Mouse (Mus musculus): ENCODE data around the gene Kcna10. TPM values are rescaled to one million over a fixed set of nuclear protein-coding genes. Genes with fewer than 3 reads are reported as not detected.

Gene Kcna10
- polyA plus RNA-seq, 1 experiment from 2014 or later: not detected

- peaks cover 0 to 8% of the 10 kb centered on the region in 2 experiments; a peak in 2 of 4 replicates for H3K4me1 ChIP-seq (ENCODE audit: control insufficient read depth in 2 of 2, insufficient read depth in 2 of 2, low read length in 2 of 2)
- no peak for ATAC-seq (ENCODE audit: insufficient number of reproducible peaks, insufficient read depth, low FRiP score, low read depth)
- no peaks in the 10 kb centered on the region for H3K36me3 ChIP-seq (ENCODE audit: control insufficient read depth, insufficient read depth, low read length)
- peaks cover 12% of the 10 kb centered on the region; the same call in 1 of the 2 replicates for H3K27me3 ChIP-seq (ENCODE audit: control insufficient read depth, insufficient read depth, low read length)
- no peak overlapping the region for H3K4me2 ChIP-seq (ENCODE audit: low read length)
- no peak overlapping the region for H3K27ac ChIP-seq (replicated peaks in 1 of 2; ENCODE audit: control insufficient read depth in 1 of 2, insufficient read depth in 1 of 2, low read depth in 2 of 2, low read length in 2 of 2)
- no peaks in the 10 kb centered on the region for H3K9me3 ChIP-seq (ENCODE audit: control insufficient read depth, low read length)
- H3K9ac ChIP-seq (ENCODE audit: low read length): no peak overlapping the region
- H3K4me3 ChIP-seq (ENCODE audit: control insufficient read depth in 1 of 2, insufficient read depth in 1 of 2, low read depth in 1 of 2, low read length in 2 of 2): no peak overlapping the region
- WGBS: 74% methylated on average over 4 of the region's 4 CpGs
These were observed 48.3 kb downstream of the Kcna10 start for GRCm38 (mm10) chr3:107231202-107231601.

DNA sequence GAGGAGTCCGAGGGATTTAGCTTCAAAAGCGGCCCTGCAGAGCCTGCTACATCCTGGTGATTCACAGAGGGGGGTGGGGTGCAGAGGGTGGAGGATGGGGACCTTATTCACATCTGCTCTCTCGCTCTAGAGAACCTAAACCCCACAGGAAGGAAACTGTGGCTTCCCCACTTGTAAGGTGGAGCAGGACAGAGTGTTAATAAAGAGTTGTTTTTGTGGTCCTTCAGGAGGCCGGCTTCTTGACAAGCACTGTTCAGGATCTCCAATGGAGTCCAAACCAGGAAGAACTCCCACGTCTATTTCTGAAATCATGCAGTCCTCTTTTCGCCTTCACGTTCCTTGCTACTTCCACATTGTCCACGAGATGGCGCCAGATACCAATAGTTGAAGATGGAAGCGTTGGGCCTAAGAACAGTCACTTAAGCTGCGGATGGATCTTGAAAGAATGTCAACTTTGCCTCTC lies 50.5 kb downstream of the Kcna10 start:
- H3K27me3 ChIP-seq (ENCODE audit: control insufficient read depth, insufficient read depth, low read length): peaks cover 12% of the 10 kb centered on the region; the same call in 1 of the 2 replicates
- no peak for ATAC-seq (ENCODE audit: insufficient number of reproducible peaks, insufficient read depth, low FRiP score, low read depth)
- no peak overlapping the region for H3K27ac ChIP-seq (replicated peaks in 1 of 2; ENCODE audit: control insufficient read depth in 1 of 2, insufficient read depth in 1 of 2, low read depth in 2 of 2, low read length in 2 of 2)
- H3K9ac ChIP-seq (ENCODE audit: low read length): no peak overlapping the region
- no peaks in the 10 kb centered on the region for H3K36me3 ChIP-seq (ENCODE audit: control insufficient read depth, insufficient read depth, low read length)
- no peak overlapping the region for H3K4me3 ChIP-seq (ENCODE audit: control insufficient read depth in 1 of 2, insufficient read depth in 1 of 2, low read depth in 1 of 2, low read length in 2 of 2)
- peaks cover 0 to 8% of the 10 kb centered on the region in 2 experiments; a peak in 2 of 4 replicates for H3K4me1 ChIP-seq (ENCODE audit: control insufficient read depth in 2 of 2, insufficient read depth in 2 of 2, low read length in 2 of 2)
- no peaks in the 10 kb centered on the region for H3K9me3 ChIP-seq (ENCODE audit: control insufficient read depth, low read length)
- 0 out of 2 replicates have a peak overlapping the region, but pooled peaks have one; percentile 24 for H3K4me2 ChIP-seq (ENCODE audit: low read length)
- WGBS: 6% methylated on average over 11 of the region's 11 CpGs

GRCm38 (mm10) chr3:107233945-107234344 lies 51.1 kb downstream of the Kcna10 start:
- no peak for ATAC-seq (ENCODE audit: insufficient number of reproducible peaks, insufficient read depth, low FRiP score, low read depth)
- 22% methylated on average over 2 of the region's 2 CpGs for WGBS
- H3K36me3 ChIP-seq (ENCODE audit: control insufficient read depth, insufficient read depth, low read length): no peaks in the 10 kb centered on the region
- H3K27me3 ChIP-seq (ENCODE audit: control insufficient read depth, insufficient read depth, low read length): peaks cover 12% of the 10 kb centered on the region; the same call in 1 of the 2 replicates
- H3K4me2 ChIP-seq (ENCODE audit: low read length): no peak overlapping the region
- no peaks in the 10 kb centered on the region for H3K9me3 ChIP-seq (ENCODE audit: control insufficient read depth, low read length)
- H3K27ac ChIP-seq (replicated peaks in 1 of 2; ENCODE audit: control insufficient read depth in 1 of 2, insufficient read depth in 1 of 2, low read depth in 2 of 2, low read length in 2 of 2): no peak overlapping the region
- peaks cover 0 to 8% of the 10 kb centered on the region in 2 experiments; a peak in 2 of 4 replicates for H3K4me1 ChIP-seq (ENCODE audit: control insufficient read depth in 2 of 2, insufficient read depth in 2 of 2, low read length in 2 of 2)
- no peak overlapping the region for H3K9ac ChIP-seq (ENCODE audit: low read length)
- no peak overlapping the region for H3K4me3 ChIP-seq (ENCODE audit: control insufficient read depth in 1 of 2, insufficient read depth in 1 of 2, low read depth in 1 of 2, low read length in 2 of 2)

GRCm38 (mm10) chr3:107238051-107238450 lies 55.2 kb downstream of the Kcna10 start:
- Histone ChIP-seq H3K27ac (replicated peaks in 1 of 2; ENCODE audit: control insufficient read depth in 1 of 2, insufficient read depth in 1 of 2, low read depth in 2 of 2, low read length in 2 of 2) (no peak overlapping the region), H3K27me3 (ENCODE audit: control insufficient read depth, insufficient read depth, low read length) (no peaks in the 10 kb centered on the region), H3K4me2 (ENCODE audit: low read length) (no peak overlapping the region), H3K4me3 (ENCODE audit: control insufficient read depth in 1 of 2, insufficient read depth in 1 of 2, low read depth in 1 of 2, low read length in 2 of 2) (no peak overlapping the region), H3K36me3 (ENCODE audit: control insufficient read depth, insufficient read depth, low read length) (no peaks in the 10 kb centered on the region), H3K4me1 (ENCODE audit: control insufficient read depth in 2 of 2, insufficient read depth in 2 of 2, low read length in 2 of 2) (no peaks in the 10 kb centered on the region), H3K9me3 (ENCODE audit: control insufficient read depth, low read length) (no peaks in the 10 kb centered on the region), H3K9ac (ENCODE audit: low read length) (no peak overlapping the region)
- ATAC-seq (ENCODE audit: insufficient number of reproducible peaks, insufficient read depth, low FRiP score, low read depth): no peak
- WGBS: 64% methylated on average over 2 of the region's 2 CpGs

- H3K27ac ChIP-seq (replicated peaks in 1 of 2; ENCODE audit: control insufficient read depth in 1 of 2, insufficient read depth in 1 of 2, low read depth in 2 of 2, low read length in 2 of 2): no peak overlapping the region
- no peak overlapping the region for H3K4me3 ChIP-seq (ENCODE audit: control insufficient read depth in 1 of 2, insufficient read depth in 1 of 2, low read depth in 1 of 2, low read length in 2 of 2)
- no peak overlapping the region for H3K9ac ChIP-seq (ENCODE audit: low read length)
- 86% methylated on average over 8 of the region's 8 CpGs for WGBS
- no peaks in the 10 kb centered on the region for H3K4me1 ChIP-seq (ENCODE audit: control insufficient read depth in 2 of 2, insufficient read depth in 2 of 2, low read length in 2 of 2)
- H3K4me2 ChIP-seq (ENCODE audit: low read length): no peak overlapping the region
- H3K36me3 ChIP-seq (ENCODE audit: control insufficient read depth, insufficient read depth, low read length): no peaks in the 10 kb centered on the region
- H3K27me3 ChIP-seq (ENCODE audit: control insufficient read depth, insufficient read depth, low read length): no peaks in the 10 kb centered on the region
- no peaks in the 10 kb centered on the region for H3K9me3 ChIP-seq (ENCODE audit: control insufficient read depth, low read length)
- no peak for ATAC-seq (ENCODE audit: insufficient number of reproducible peaks, insufficient read depth, low FRiP score, low read depth)
These were observed 55.7 kb downstream of the Kcna10 start for GRCm38 (mm10) chr3:107238471-107238980.

DNA sequence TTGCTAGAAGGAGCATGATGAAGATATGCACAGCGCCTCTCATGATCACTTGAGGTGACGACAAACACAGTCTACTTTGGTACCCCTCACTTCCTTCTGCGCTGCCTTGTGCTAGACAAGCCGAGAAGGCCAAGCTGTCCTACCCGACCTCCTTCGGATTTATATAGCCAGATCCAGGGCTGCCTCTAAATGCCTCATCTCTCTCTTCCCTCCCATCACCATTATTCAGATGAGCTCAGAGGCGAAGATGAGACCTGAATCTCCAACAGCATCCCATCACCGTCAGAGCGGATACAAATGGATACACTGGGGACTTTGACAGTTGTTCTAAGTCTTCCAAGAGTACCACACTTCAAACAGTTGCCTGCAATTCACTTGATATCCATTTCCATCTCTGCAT lies 56.8 kb downstream of the Kcna10 start, which contains the start of gene Prok1:
TSS of gene Prok1 (minus strand) at position 101 of the 400 bp plus-strand sequence.
- H3K27me3 ChIP-seq (ENCODE audit: control insufficient read depth, insufficient read depth, low read length): no peaks in the 10 kb centered on the region
- H3K4me3 ChIP-seq (ENCODE audit: control insufficient read depth in 1 of 2, insufficient read depth in 1 of 2, low read depth in 1 of 2, low read length in 2 of 2): no peak within 1 kb of the TSS

GRCm38 (mm10) chr3:107241389-107242094 lies 58.7 kb downstream of the Kcna10 start:
- Histone ChIP-seq H3K4me2 (ENCODE audit: low read length) (no peak overlapping the region), H3K27me3 (ENCODE audit: control insufficient read depth, insufficient read depth, low read length) (no peaks in the 10 kb centered on the region), H3K9me3 (ENCODE audit: control insufficient read depth, low read length) (no peaks in the 10 kb centered on the region)

More for the DNA sequence above, 56.8 kb downstream of the Kcna10 start, which contains the start of gene Prok1:
- Histone ChIP-seq H3K9me3 (ENCODE audit: control insufficient read depth, low read length) (no peaks in the 10 kb centered on the region), H3K9ac (ENCODE audit: low read length) (no peak within 1 kb of the TSS), H3K36me3 (ENCODE audit: control insufficient read depth, insufficient read depth, low read length) (no peaks in the 10 kb centered on the region), H3K4me1 (ENCODE audit: control insufficient read depth in 2 of 2, insufficient read depth in 2 of 2, low read length in 2 of 2) (no peaks in the 10 kb centered on the region), H3K4me2 (ENCODE audit: low read length) (no peak within 1 kb of the TSS), H3K27ac (replicated peaks in 1 of 2; ENCODE audit: control insufficient read depth in 1 of 2, insufficient read depth in 1 of 2, low read depth in 2 of 2, low read length in 2 of 2) (no peak within 1 kb of the TSS)
- no peak for ATAC-seq (ENCODE audit: insufficient number of reproducible peaks, insufficient read depth, low FRiP score, low read depth)
- WGBS: 82% methylated on average over 9 of the region's 9 CpGs

More at GRCm38 (mm10) chr3:107241389-107242094, 58.7 kb downstream of the Kcna10 start:
- no peak overlapping the region for H3K4me3 ChIP-seq (ENCODE audit: control insufficient read depth in 1 of 2, insufficient read depth in 1 of 2, low read depth in 1 of 2, low read length in 2 of 2)
- no peaks in the 10 kb centered on the region for H3K4me1 ChIP-seq (ENCODE audit: control insufficient read depth in 2 of 2, insufficient read depth in 2 of 2, low read length in 2 of 2)
- H3K9ac ChIP-seq (ENCODE audit: low read length): no peak overlapping the region
- no peak overlapping the region for H3K27ac ChIP-seq (replicated peaks in 1 of 2; ENCODE audit: control insufficient read depth in 1 of 2, insufficient read depth in 1 of 2, low read depth in 2 of 2, low read length in 2 of 2)
- ATAC-seq (ENCODE audit: insufficient number of reproducible peaks, insufficient read depth, low FRiP score, low read depth): no peak
- H3K36me3 ChIP-seq (ENCODE audit: control insufficient read depth, insufficient read depth, low read length): no peaks in the 10 kb centered on the region
- 54% methylated on average over 14 of the region's 14 CpGs for WGBS
